Mouse (Mus musculus) neural tube, embryonic 13.5 days (tissue): ENCODE results near the gene Slc25a4. TPM values are rescaled to one million over a fixed set of nuclear protein-coding genes. Genes with fewer than 3 reads are reported as not detected.

Experiments used
- ATAC-seq: fragments of 200-750 bp; cut with Nextera tagmentation; 2 replicates; pipeline ENCODE4 v1.8.0; 2017; ENCODE audit warnings: low read depth, mild to moderate bottlenecking, moderate TSS enrichment, moderate library complexity
- H3K27ac ChIP-seq: fragments of 300-500 bp; sonication (generic); replicated peaks from 2 replicates; pipeline ENCODE4 v1.5.1; 2015; ENCODE audit warnings: moderate library complexity, mild to moderate bottlenecking, inconsistent platforms
- H3K27me3 ChIP-seq: fragments of 300-500 bp; sonication (generic); 2 replicates; pipeline ENCODE4 v1.6.1; 2015; ENCODE audit warnings: mild to moderate bottlenecking, inconsistent platforms
- H3K36me3 ChIP-seq: fragments of 300-500 bp; sonication (generic); 2 replicates; pipeline ENCODE4 v1.6.1; 2015; ENCODE audit warnings: mild to moderate bottlenecking, inconsistent platforms
- H3K4me1 ChIP-seq: fragments of 300-500 bp; sonication (generic); replicated peaks from 2 replicates; pipeline ENCODE4 v1.6.1; 2015; ENCODE audit warnings: inconsistent platforms
- H3K4me2 ChIP-seq: fragments of 300-500 bp; sonication (generic); 2 replicates; pipeline ENCODE4 v1.6.1; 2015; ENCODE audit warnings: inconsistent platforms, mild to moderate bottlenecking, moderate library complexity
- H3K4me3 ChIP-seq: fragments of 300-500 bp; sonication (generic); 2 replicates; pipeline ENCODE4 v1.5.1; 2015; ENCODE audit warnings: mild to moderate bottlenecking, inconsistent platforms
- H3K9ac ChIP-seq: fragments of 300-500 bp; sonication (generic); 2 replicates; pipeline ENCODE4 v1.6.1; 2015; ENCODE audit warnings: moderate library complexity, mild to moderate bottlenecking, inconsistent platforms
- H3K9me3 ChIP-seq: fragments of 300-500 bp; sonication (generic); 2 replicates; pipeline ENCODE4 v1.6.1; 2016; ENCODE audit warnings: inconsistent platforms
- WGBS: fragments of 180-500 bp; shearing (Covaris S2); methylation state at CpG from one replicate; pipeline ENCODE4 v1.1.7; 2015; 5-methylcytosine and 5-hydroxymethylcytosine counted together
- microRNA-seq: library from miRNA; unstranded; fragments of <30 nt; microRNA quantifications from one replicate; pipeline ENCODE4, GENCODE M21; 2016
- polyA plus RNA-seq: library from polyadenylated mRNA; unstranded; fragments of >200 nt; fragmentation: Nextera tagmentation; extraction: Ambion mirVana; gene quantifications from 2 replicates; pipeline ENCODE4 v1.2.1, GENCODE M21; 2015

The Slc25a4 gene
- polyA plus RNA-seq, 1 experiment from 2014 or later = 869 TPM

- 88% methylated on average over 6 of the region's 6 CpGs for WGBS
- Histone ChIP-seq H3K27ac (no peak overlapping the region), H3K36me3 (peaks cover 65% of the 10 kb centered on the region), H3K4me1 (peaks cover 8% of the 10 kb centered on the region; the same call in 1 of the 2 replicates), H3K4me3 (no peak overlapping the region), H3K27me3 (no peaks in the 10 kb centered on the region), H3K9ac (no peak overlapping the region), H3K9me3 (no peaks in the 10 kb centered on the region), H3K4me2 (no peak overlapping the region)
- no peak for ATAC-seq
Measured at GRCm38 (mm10) chr8:46202350-46202749, 8.7 kb downstream of the Slc25a4 start.

GRCm38 (mm10) chr8:46197673-46198072 is 13.4 kb downstream of the Slc25a4 start:
- H3K9me3 ChIP-seq = no peaks in the 10 kb centered on the region
- H3K27ac ChIP-seq = no peak overlapping the region
- no peaks in the 10 kb centered on the region for H3K4me1 ChIP-seq
- no peak for ATAC-seq
- no peak overlapping the region for H3K9ac ChIP-seq
- H3K36me3 ChIP-seq = peaks cover 50% of the 10 kb centered on the region
- WGBS = 86% methylated on average over 5 of the region's 5 CpGs
- H3K4me2 ChIP-seq = no peak overlapping the region
- no peaks in the 10 kb centered on the region for H3K27me3 ChIP-seq
- H3K4me3 ChIP-seq = no peak overlapping the region

GRCm38 (mm10) chr8:46196877-46197276 is 14.2 kb downstream of the Slc25a4 start:
- H3K4me1 ChIP-seq = no peaks in the 10 kb centered on the region
- WGBS = 93% methylated on average over 3 of the region's 3 CpGs
- no peak overlapping the region for H3K9ac ChIP-seq
- H3K27me3 ChIP-seq = no peaks in the 10 kb centered on the region
- ATAC-seq = no peak
- H3K9me3 ChIP-seq = no peaks in the 10 kb centered on the region
- H3K4me2 ChIP-seq = no peak overlapping the region
- H3K27ac ChIP-seq = no peak overlapping the region
- H3K4me3 ChIP-seq = no peak overlapping the region
- H3K36me3 ChIP-seq = peaks cover 49% of the 10 kb centered on the region

GRCm38 (mm10) chr8:46193100-46193499 is 18.0 kb downstream of the Slc25a4 start:
- Histone ChIP-seq H3K36me3 (peaks cover 39% of the 10 kb centered on the region), H3K9me3 (no peaks in the 10 kb centered on the region), H3K4me1 (no peaks in the 10 kb centered on the region), H3K4me3 (no peak overlapping the region), H3K27me3 (no peaks in the 10 kb centered on the region), H3K27ac (no peak overlapping the region), H3K9ac (no peak overlapping the region), H3K4me2 (no peak overlapping the region)
- no peak for ATAC-seq
- 90% methylated on average over 8 of the region's 8 CpGs for WGBS

GRCm38 (mm10) chr8:46185361-46185760 is 25.7 kb downstream of the Slc25a4 start:
- H3K4me3 ChIP-seq = no peak overlapping the region
- no peak overlapping the region for H3K4me2 ChIP-seq
- H3K27me3 ChIP-seq = no peaks in the 10 kb centered on the region
- H3K4me1 ChIP-seq = no peaks in the 10 kb centered on the region
- ATAC-seq = no peak
- H3K9me3 ChIP-seq = no peaks in the 10 kb centered on the region
- 4% methylated on average over 2 of the region's 2 CpGs for WGBS
- H3K27ac ChIP-seq = no peak overlapping the region
- peaks cover 6% of the 10 kb centered on the region for H3K36me3 ChIP-seq
- no peak overlapping the region for H3K9ac ChIP-seq

- ATAC-seq = no peak
- Histone ChIP-seq H3K4me3 (no peak overlapping the region), H3K9me3 (no peaks in the 10 kb centered on the region), H3K27me3 (no peaks in the 10 kb centered on the region), H3K9ac (no peak overlapping the region), H3K27ac (no peak overlapping the region), H3K4me1 (no peaks in the 10 kb centered on the region), H3K36me3 (peaks cover 11% of the 10 kb centered on the region), H3K4me2 (no peak overlapping the region)
- 96% methylated on average over 7 of the region's 7 CpGs for whole genome bisulfite sequencing
Measured at GRCm38 (mm10) chr8:46180136-46180535, 30.9 kb downstream of the Slc25a4 start.

- ATAC-seq = no peak
- Histone ChIP-seq H3K9ac (no peak overlapping the region), H3K9me3 (no peaks in the 10 kb centered on the region), H3K36me3 (peaks cover 24% of the 10 kb centered on the region), H3K27me3 (no peaks in the 10 kb centered on the region), H3K4me2 (no peak overlapping the region), H3K27ac (no peak overlapping the region), H3K4me3 (no peak overlapping the region), H3K4me1 (0 out of 2 replicates have a peak, but pooled peaks cover 4% of the 10 kb centered on the region)
- 85% methylated on average over 2 of the region's 2 CpGs for WGBS
Measured at GRCm38 (mm10) chr8:46173651-46174050, 37.4 kb downstream of the Slc25a4 start.

GRCm38 (mm10) chr8:46163870-46164190 is 47.3 kb downstream of the Slc25a4 start:
- H3K36me3 ChIP-seq = 0 out of 2 replicates have a peak, but pooled peaks cover 6% of the 10 kb centered on the region
- WGBS = under 1% methylated on average over 25 of the region's 25 CpGs
- H3K27ac ChIP-seq = peak overlapping the region; percentile 92
- peak; percentile 18 for ATAC-seq
- H3K4me1 ChIP-seq = peaks cover 21% of the 10 kb centered on the region
- peak overlapping the region; percentile 76 for H3K4me3 ChIP-seq
- H3K27me3 ChIP-seq = no peaks in the 10 kb centered on the region
- H3K4me2 ChIP-seq = peak overlapping the region; percentile 80
- H3K9me3 ChIP-seq = no peaks in the 10 kb centered on the region
- H3K9ac ChIP-seq = peak overlapping the region; percentile 87

- H3K9me3 ChIP-seq = 0 out of 2 replicates have a peak, but pooled peaks cover under 1% of the 10 kb centered on the region
- H3K9ac ChIP-seq = peak overlapping the region; percentile 87
- peak overlapping the region; percentile 92 for H3K27ac ChIP-seq
- H3K4me1 ChIP-seq = peaks cover 21% of the 10 kb centered on the region
- 2% methylated on average over 75 of the region's 77 CpGs for WGBS
- ATAC-seq = peak; percentile 98
- no peaks in the 10 kb centered on the region for H3K27me3 ChIP-seq
- peak overlapping the region; percentile 76 for H3K4me3 ChIP-seq
- peak overlapping the region; percentile 80 for H3K4me2 ChIP-seq
- H3K36me3 ChIP-seq = 0 out of 2 replicates have a peak, but pooled peaks cover 6% of the 10 kb centered on the region
Measured at GRCm38 (mm10) chr8:46162953-46163869, 47.9 kb downstream of the Slc25a4 start.

Small RNAs within 50 kb of the gene (microRNA-seq; reads per million reads assigned to microRNA genes)
- not detected for gene Gm23812

Other genes starting within 250 kb of the Slc25a4 start
- gene 1700029J07Rik, start 236.0 kb downstream of the Slc25a4 start, polyA plus RNA-seq = 3.9 and 4.4 TPM in 2 replicates
- gene Ufsp2, start 235.8 kb downstream of the Slc25a4 start, polyA plus RNA-seq = 65.5 and 69.8 TPM in 2 replicates
- gene Lrp2bp, start 212.0 kb downstream of the Slc25a4 start, polyA plus RNA-seq = 0.31 and 0.84 TPM in 2 replicates
- gene Ankrd37, start 205.6 kb downstream of the Slc25a4 start, polyA plus RNA-seq = 33.4 and 38.1 TPM in 2 replicates
- 24.2 and 24.9 TPM in 2 replicates for gene Cfap97, start 59.5 kb downstream of the Slc25a4 start, polyA plus RNA-seq
- 6.8 and 9.2 TPM in 2 replicates for gene Snx25, start 59.1 kb downstream of the Slc25a4 start, polyA plus RNA-seq
- 0.36 and 0.58 TPM in 2 replicates for gene Helt, start 83.4 kb upstream of the Slc25a4 start, polyA plus RNA-seq